Mouse (Mus musculus): ENCODE measurements around the gene Wdr5. TPM values are rescaled to one million over a fixed set of nuclear protein-coding genes. Genes with fewer than 3 reads are reported as not detected.

Gene Wdr5
- total RNA-seq, 2 experiments from 2014 or later = 31.4 to 34.2 TPM

DNA sequence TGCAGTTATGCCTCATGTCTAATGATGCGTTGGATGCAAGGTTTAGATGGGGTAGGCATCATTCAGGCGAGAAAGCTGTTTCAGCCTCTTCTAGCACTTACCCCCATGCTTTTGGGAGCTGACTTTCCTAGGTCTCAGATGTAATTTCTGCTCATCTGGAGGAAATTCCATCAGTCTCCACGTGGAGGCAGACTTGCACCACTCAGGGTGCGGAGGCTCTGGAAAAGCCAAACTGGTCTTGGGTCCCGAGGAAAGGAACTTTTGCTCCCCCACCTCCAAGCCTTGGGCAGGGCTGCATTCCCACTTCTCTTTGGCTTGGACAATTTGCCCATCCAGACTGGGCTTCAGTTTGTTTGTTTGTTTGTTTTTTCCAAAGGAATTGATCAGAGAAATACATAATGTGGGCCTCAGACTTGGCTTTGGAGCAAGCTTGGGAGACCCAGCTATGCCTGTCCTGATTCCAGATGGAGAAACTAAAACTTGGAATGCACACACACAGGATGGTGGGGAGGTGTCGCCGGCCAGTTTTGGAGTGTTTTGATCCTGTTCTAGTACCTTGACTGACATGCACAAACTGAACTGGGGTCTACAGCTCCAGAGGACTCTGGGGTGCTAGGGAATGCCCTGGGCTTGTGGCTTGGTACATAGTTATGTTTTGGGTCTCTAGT lies 37.8 kb downstream of the Wdr5 start:
- DNase-seq = peak; percentile 86

DNA sequence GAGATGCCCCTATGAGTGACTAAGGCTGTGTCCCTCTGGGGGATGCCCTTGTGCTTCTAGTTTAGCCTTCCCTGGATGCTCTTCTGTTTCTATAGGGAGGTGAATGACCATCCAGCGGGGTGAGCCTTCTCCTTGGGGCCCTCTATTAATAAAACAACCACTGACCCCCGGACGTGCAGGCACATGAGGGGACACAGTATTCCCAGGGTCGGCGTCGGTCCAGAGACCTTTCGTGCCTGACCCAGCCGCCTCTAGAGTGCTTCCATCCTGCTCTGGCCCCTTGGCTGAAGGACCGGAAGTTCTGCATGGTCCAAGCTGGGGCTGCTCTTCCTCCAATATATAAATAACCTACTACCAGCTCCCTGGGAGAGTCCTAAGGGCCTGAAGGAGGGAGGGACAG lies 39.4 kb downstream of the Wdr5 start:
- peak; percentile 50 for DNase-seq

DNA sequence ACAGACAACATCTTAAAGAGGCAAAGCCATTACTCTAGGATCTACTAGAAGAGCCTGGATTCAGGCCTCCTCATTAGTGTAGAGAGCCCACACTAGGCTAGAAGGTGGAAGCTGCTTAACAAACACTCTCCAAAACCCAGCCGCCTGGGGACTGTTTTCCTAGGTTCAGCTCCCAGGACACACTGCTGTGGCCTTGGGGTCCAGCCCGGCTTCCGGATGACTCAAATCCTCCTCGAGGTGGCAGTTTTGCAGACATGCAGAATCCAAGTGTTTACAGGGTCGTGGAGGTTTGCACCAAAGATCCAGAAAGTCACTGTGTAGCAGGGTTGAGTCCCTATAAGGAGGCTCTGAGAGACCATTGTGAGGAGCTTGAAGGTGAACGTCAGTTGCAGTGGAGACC lies 42.0 kb downstream of the Wdr5 start:
- DNase-seq = no peak

DNA sequence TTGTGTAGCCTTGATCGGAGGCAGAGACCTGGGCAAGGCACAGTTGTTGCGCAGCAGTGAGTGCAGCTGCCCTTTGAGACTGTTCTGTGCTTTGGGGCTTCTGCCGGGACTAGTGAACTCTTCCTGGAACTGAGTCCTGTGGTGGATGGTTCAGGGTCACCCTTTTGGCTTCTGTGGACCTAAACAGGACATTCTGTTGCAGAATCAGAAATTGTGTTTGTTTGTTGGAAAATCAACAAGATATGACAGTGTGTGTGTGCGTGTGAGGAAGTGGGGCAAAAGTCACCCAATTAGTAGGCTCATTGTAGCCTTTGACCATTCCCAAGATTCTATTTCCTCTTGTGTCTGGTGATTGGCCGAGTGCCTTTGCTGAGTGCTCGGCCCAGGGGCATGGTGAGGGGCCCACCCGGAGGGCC lies 45.8 kb downstream of the Wdr5 start:
- no peak for DNase-seq

DNA sequence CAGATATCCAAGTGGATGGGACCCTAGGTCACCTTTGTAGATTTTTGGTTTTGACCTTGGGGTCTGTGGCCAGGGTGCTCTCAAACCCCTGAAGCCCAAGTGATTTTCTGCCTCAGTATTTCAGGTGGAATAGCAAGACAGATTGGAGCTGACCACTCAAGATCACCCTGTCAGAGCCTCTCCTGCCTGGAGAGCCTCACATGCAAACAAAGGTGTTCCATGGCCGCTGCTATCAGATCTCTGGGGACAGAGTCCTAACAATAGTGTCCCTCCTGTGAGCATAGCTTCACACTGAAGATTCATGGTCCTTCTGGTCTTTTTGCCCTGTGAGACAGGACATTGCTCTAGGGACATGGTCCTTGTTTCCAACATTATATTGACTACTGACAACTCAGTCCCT lies 46.2 kb downstream of the Wdr5 start:
- no peak for DNase-seq

DNA sequence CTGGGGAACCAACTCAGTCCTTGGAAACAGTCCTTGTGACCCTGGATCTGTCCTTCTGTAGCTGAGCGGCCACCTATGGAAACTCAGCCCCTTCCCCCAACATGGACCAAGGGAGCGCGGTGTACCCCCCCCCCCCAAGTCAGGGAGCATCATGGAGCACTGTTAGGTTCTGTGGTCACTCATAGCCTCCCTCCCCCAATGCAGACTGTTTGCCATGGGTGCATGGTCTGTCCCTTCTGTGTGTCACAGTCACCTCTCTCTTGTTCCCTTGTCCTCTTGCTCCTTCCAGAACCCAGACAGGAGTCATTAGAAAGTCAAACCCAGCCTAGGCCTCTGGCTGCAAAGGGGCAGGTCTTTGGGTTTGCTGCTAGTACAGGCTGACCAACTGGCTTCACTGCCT lies 46.9 kb downstream of the Wdr5 start:
- no peak for DNase-seq

DNA sequence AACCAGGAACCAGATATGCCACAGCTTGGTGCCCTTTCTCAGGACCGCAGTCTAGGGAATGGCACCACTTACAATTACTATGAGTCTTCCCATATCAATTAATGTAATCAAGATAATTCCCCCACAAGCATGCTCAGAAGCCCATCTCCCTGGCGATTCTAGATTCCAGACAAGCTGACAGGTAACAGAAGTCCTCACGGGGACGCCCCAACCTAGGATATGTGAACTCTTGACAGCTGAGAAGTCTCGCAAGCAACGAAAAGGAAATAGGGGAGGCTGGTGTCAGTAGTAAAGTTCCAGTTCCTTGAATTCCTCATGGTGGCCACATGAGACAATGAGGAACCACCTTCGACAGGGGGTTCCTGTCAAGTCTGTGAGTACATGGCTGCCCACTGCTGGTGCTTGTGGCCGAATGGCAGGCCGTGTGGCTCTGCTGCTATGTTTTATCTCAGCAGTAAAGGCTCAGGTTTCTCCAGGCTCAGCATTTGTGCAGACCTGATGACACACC lies 48.7 kb downstream of the Wdr5 start:
- no peak for DNase-seq

DNA sequence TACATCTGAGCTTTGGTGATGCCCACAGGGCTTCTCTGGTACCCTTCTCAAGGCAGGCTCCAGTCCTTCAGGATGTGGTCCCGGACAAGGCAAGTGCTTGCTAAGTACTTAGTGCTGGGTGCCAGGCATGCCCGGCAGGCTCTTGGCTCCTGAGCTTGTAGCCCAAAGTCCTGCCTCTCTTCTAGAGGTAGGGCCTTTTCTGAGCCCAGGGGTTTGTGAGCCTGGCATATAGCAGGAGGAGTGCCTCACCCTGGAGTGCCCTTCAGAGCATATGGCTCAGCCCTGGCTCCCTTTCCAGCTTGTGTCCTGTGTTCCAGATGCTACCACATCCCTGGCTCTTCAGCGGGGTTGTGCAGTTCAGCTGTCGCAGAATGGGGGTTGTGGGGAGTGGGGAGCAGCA lies 49.7 kb downstream of the Wdr5 start:
- DNase-seq = no peak

DNA sequence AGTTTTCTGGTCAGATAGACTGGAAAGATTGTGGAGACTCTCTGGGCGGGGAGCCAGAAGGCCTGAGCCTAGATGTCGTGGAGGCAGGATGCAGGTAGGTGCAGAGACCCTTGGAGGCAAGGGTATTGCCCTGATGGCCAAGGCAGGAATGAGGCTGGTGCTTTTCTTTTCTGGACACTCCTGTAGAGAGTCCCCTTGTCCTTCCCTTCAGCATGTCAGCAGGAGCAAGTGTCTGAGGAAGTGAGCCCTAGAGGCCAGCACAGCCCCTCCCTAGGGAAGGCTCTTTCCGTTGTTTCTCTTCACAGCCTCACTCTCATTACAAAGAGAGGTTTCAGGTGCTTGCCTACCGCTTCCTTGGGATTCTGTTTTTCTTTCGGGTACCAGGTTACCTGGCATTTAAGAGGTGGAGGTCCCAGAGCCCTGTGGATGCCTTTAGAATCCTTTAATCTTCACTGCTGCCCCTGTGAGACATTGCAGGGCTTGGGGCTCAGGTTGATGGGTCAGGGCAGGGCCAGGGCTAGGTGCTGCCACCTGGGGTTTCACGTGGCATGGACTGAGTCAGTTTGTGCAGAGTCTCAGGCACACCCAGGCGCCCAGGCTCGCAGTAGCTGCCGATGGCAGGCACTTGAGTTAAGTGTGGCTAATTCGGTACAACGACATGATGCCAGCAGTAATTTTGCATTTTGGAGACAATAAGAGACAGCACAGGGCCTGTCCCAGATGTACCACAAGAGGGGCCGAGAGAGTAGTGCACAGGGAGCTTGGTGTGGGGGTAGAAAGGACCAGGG lies 50.6 kb downstream of the Wdr5 start:
- peak; percentile 33 for DNase-seq

DNA sequence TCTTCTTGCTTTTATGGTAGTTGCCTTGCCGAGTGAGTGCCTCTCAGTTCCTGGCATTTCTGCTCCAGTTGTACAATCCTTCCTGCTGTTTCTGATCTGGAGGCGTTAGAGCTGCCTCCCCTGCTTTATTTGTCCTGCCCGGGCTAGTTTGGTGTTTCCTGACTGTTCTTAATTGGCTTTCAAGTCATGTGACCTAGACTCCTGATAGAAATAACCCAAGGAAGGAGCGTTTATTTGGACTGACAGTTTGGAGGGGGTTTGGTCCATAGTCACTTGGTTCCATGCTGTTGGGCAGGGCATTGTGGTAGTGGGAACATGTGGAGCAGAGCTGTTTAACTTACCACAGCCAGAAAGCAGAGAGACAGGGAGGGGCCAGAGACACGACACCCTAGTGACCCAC lies 55.9 kb downstream of the Wdr5 start:
- DNase-seq = no peak

DNA sequence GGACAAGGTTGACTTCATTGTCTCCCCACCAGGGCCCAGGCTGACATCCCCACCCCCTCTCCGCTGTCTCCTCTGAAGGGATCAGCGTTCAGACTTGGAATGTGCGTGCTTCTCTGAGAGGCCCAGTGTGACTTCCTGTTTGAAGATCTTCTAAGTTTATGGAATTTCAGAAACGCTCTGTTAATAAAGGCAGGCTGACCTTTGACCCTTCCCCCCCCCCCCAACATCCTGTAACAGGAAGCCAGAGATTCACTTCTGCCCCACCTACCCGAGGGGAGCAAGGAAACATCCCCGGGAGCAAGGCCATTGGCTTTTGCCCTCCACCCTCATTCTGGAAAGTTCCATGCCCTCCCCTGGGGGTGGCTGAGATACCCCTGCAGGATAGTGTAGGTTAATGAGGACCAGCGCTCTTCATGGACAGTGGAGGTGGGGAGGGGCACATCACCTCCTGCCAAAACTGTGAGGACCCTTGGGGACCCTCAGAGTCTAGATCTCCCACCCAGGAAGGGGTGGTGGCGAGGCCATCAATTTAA lies 57.4 kb downstream of the Wdr5 start:
- no peak for DNase-seq

DNA sequence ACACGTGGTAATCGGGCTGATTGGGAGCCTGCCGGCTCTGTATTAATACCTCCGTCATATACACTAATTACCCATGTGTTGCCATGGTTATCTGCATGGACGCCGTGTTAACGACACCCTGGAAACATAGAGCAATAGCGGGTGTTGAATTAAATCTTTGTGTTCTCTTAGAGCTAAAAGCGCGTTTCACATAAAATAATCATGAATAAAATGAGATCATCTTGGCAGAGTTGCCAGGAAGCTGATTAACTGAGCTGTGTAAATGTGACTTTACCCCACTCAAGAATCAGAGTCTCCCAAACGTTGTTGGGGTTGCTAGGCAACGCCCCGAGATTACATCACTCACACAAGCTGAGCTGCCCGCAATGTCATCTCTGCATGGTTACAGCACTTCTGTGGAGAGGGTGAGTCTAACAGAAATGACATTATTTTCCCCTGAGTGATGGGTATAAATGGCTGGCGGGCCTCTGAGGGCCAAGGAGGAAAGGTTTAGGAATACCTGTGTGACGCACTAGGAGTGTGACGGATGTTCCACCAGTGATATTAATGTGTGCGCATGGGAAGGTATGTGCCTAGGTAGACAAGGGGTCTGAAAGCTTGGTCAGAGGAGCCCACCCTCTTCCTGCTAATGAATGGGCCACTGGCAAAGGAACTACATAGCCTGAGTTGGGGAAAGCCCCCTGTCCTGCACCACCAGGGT lies 58.1 kb downstream of the Wdr5 start:
- DNase-seq = peak; percentile 85

DNA sequence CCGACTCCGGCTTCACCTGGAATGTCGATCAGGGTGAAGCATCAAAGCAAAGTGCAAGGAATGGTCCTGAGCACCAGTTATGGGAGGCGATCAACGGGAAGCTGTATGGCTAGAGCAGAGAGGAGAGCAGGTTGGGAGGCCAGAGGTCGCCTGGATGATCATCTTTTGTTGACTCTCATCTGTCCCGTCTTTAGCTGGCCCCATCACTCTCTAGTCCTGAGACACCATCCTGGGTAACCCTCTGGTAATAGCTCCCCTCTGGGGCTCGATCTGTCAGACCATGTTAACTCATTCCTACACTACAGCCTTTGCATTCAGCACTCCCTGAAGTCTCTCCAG lies 58.6 kb downstream of the Wdr5 start:
- no peak for DNase-seq

DNA sequence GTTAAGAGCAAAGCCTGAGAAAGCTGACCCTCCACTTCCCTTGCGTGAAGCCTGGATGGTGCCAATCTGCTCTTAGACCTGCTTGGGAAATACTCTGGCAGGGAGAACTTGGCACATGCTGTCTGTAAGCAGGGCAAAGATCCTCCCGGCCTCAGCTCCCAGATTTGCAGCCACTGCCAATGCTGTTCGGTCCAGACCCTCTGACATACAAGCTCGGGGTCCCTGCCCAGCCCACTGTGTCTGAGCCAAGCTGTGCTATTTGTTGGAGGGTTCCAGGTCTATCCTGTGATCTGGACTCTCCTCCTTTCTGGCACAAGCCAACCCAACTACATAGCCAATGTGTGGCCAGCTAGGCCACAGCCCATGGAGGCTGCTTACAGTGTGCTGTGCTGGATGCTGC lies 61.5 kb downstream of the Wdr5 start:
- no peak for DNase-seq

DNA sequence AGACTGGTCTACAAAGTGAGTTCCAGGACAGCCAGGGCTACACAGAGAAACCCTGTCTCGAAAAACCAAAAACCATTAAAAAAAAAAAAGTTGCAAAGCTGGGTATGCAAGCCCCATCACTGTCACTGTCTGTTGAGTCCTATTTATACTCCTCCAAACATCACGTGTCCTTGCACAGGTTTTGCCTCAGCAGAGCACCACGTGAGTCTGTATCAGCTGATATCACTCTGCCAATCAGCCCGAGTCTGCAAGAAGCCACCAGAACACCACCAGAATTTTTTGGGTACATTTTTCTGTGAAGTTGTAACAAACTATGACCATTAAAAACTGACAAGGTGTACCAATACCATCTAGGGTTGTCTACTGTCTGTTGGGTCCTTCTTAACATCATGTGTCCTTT lies 63.6 kb downstream of the Wdr5 start:
- no peak for DNase-seq

DNA sequence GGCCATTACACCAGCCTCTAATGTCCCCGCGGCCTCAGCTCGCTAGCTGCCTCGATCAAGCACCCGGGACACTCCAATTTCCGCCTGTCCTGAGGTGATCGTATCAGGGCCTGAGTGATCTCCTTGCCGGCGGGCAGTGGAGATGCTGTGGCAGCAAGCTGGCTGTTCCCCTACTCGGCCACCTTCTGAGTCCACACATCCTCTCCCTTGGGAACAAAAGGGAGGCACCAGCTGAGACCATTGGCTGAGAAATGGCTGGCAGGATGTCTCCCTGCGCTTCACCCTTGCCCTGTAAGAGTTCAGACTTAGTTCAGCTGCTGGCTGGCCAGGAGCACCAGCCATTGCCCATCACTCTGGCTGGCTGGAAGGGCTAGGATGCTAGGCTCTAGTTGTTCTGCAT lies 67.2 kb downstream of the Wdr5 start:
- no peak for DNase-seq

DNA sequence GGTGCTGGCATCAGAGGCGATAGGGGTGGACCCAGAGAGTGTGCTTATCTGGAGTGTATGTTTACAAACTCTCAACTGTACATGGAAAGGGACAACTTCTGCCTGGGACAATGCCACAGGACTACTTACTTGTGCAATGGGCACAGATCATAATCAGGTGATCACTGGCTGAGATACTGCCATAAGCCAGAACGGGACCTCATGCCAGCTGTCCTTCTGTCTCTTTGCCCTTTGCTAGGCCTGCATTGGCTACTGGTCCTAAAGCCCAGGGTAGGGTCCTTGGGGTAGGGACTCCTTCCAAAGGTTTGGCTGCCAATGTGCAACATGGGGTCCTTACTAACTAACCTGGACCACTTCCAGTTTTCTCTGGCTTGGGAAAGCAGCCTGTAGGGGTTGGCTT lies 68.1 kb downstream of the Wdr5 start:
- no peak for DNase-seq

DNA sequence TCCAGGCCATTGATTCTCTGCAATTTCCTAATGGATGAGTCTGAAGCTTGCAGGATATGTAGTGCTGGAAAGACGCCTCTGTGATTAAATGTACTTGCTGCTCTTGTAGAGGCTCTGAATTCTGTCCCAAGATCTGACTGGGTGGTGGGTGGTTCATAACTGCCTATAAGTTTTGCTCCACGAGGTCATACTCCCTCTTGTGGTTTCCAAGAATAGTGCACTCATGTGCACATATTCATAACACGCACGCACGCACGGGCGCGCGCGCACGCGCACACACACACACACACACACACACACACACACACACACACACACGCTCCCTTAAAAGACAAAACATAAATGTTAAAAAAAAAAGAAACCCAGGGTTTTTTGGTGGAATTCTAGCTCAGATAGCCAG lies 69.6 kb downstream of the Wdr5 start:
- no peak for DNase-seq

Other genes starting within 250 kb of the Wdr5 start
- 10 to 100 TPM; 13.3 to 14.8 TPM for gene Vav2, start 88.1 kb upstream of the Wdr5 start, total RNA-seq (2021)
- gene Brd3os, start 72.8 kb upstream of the Wdr5 start, total RNA-seq (2021) = 1 to 10 TPM in 1 of 2 experiments, under 1 TPM in 1; 0.90 to 1.1 TPM
- 10 to 100 TPM; 57.5 to 59.6 TPM for gene Brd3, start 7.5 kb upstream of the Wdr5 start, total RNA-seq (2021)
- gene Rxra, start 161.3 kb downstream of the Wdr5 start, total RNA-seq (2021) = 10 to 100 TPM; 39.0 to 43.2 TPM

Measured in heart, postnatal 4 days (tissue).